Mouse (Mus musculus) cerebellum, adult 2 months (tissue): ENCODE measurements around the gene Pou3f1.

ENCODE experiments used
- CTCF ChIP-seq: fragments of 200-500 bp; IDR thresholded peaks from 2 replicates; pipeline ENCODE4 v1.5.1; 2011; ENCODE audit warnings: low read depth, mild to moderate bottlenecking, control low read depth, low read length, moderate library complexity, borderline replicate concordance; ENCODE audit not compliant: insufficient read depth
- POLR2A ChIP-seq: fragments of 200-500 bp; IDR thresholded peaks from 2 replicates; pipeline ENCODE4 v1.6.1; 2011; ENCODE audit warnings: low read length, control low read depth, borderline replicate concordance; ENCODE audit not compliant: insufficient read depth

DNA sequence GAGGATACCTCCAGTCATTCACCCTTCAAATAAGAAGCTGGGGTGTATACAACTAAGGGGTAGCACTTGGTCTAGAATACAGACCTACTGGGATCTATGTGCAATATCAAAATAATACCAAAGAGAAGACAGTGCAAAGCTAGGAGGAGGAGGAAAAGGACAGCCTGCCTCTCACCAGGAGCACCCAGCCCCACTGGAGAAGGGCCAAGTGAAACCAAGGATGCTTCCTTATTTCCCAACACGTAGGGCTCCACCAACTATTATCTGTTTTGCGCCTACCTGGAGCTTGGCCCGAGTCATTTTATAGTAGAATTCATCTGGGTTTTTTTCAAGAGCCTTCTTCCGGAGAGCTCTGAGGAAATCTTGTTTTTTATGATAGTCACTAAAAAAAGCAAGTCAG lies 26.9 kb downstream of the Pou3f1 start:
- no peak for TF ChIP-seq POLR2A
- no peak for TF ChIP-seq CTCF
